ENCODE assay signal across 12 mouse cellular contexts in the genomic region with DNA sequence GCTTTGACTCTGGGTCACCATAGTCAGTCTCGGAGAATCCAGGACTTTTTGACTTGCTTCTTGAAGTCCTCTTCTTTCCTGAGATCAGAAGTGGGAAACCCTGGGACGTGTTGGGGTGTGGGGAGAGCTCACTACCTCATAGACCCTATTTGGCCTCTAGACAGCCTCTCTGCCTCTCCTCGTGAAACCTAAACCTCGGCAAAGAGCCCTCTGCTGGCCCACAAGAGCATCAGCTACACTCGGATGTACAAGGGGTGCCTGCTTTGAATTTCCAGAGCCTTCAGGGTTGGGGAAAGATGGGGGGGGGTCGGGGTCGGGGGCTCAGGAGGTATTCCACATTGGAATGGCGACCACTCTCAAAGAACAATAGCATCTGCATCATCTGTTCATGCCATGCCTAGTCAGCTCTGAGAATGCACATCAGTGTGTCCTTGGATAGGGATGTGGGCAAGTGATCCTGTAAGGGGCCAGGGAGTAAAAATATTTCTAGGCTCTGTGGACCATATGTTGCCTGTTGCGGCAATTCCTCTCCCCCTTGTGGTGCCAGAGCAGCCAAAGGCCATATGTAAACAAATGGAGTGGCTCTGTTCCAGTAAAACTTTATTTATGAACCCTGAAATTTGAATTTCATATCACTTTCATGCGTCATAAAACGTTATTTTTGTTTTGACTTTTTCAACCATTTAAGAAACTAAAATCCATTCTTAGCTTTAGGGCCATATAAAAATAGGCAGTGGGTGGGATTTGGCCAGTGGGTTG. TPM values are rescaled to one million over a fixed set of nuclear protein-coding genes. Genes with fewer than 3 reads are reported as not detected.
DNase-seq lines count a peak whose midpoint lies in the region; ATAC-seq and TF ChIP-seq lines count a peak whose summit lies in the region.
"Had no signal": no experiment of that assay in that cellular context is flagged by ENCODE, and none has a peak within 500 bp of the region (broad histone marks: within the 10 kb centered on the region; RNA-seq: fewer than 3 reads in every experiment).

No protein-coding gene starts in this region.

- no peaks in the 10 kb centered on the region for H3K79me2 ChIP-seq in MEL (ENCODE audit: control insufficient read depth, insufficient read depth, low read length, poor library complexity)

- no peak overlapping the region for H3K4me3 ChIP-seq in MEL (ENCODE audit: control insufficient read depth in 1 of 2, insufficient read depth in 1 of 2, low read depth in 2 of 2, low read length in 2 of 2)
- H3K4me3 ChIP-seq: hindbrain, embryonic 15.5 days; limb, embryonic 13.5 days; stomach, embryonic 15.5 days had no signal

- H3K27ac ChIP-seq in MEL (ENCODE audit: control insufficient read depth, low read depth, low read length), result no peak overlapping the region
- H3K27ac ChIP-seq: hindbrain, embryonic 15.5 days; limb, embryonic 13.5 days; stomach, embryonic 15.5 days had no signal

- TF ChIP-seq RAD21 in MEL (IDR thresholded peaks at IDR 0.05; ENCODE audit: low read depth, low read length), result no peak; the same call in none of the 2 replicates

- peak in 2 of 3 experiments; percentile 39 to 49; a peak in 4 of 6 replicates for TF ChIP-seq CTCF in MEL (IDR thresholded peaks at IDR 0.05 in 2 of 3, conservative IDR thresholded peaks at IDR 0.05 in 1 of 3; ENCODE audit: control insufficient read depth in 1 of 3, insufficient read depth in 1 of 3, low read depth in 2 of 3, low read length in 3 of 3, poor library complexity in 1 of 3, severe bottlenecking in 1 of 3)

- DNase-seq in CD4-positive, CD25-positive, alpha-beta regulatory T cell, adult 2 months (ENCODE audit: low read depth, low spot score), result peak; percentile 5
- peak; percentile 7 to 44 for DNase-seq in left cerebral cortex, postnatal 14 days (ENCODE audit: low spot score in 2 of 2)
- DNase-seq in left cerebral cortex, adult 11 months (ENCODE audit: low spot score), result no peak
- DNase-seq in MEL (ENCODE audit: low read depth, low spot score), result no peak
- DNase-seq in urinary bladder, postnatal 4 days (ENCODE audit: low spot score in 2 of 2), result no peak
- no peak for DNase-seq in cerebellum, postnatal 4 days (ENCODE audit: low spot score in 2 of 2)

- no peak for ATAC-seq in CD4-positive, CD25-positive, alpha-beta regulatory T cell, adult 4 months
- peak; percentile 49 for ATAC-seq in granulocyte monocyte progenitor cell, adult 5-6 weeks (replicated peaks; ENCODE audit: poor library complexity, severe bottlenecking)
- ATAC-seq: forebrain, embryonic 16.5 days had no signal

- TF ChIP-seq POLR2A in MEL (IDR thresholded peaks at IDR 0.05; ENCODE audit: control insufficient read depth in 1 of 2, insufficient read depth in 1 of 2, low read depth in 1 of 2, low read length in 2 of 2, poor library complexity in 1 of 2), result no peak

- H3K27me3 ChIP-seq in MEL (ENCODE audit: control insufficient read depth in 1 of 2, insufficient read depth in 2 of 2, low read length in 2 of 2), result peaks cover 2 to 14% of the 10 kb centered on the region in 2 experiments; a peak in 2 of 4 replicates
- H3K27me3 ChIP-seq: stomach, embryonic 15.5 days had no signal

- H3K36me3 ChIP-seq in MEL (ENCODE audit: control insufficient read depth in 1 of 2, insufficient read depth in 2 of 2, low read length in 2 of 2), result no peaks in the 10 kb centered on the region
- H3K36me3 ChIP-seq: hindbrain, embryonic 15.5 days; limb, embryonic 13.5 days; stomach, embryonic 15.5 days had no signal

- H3K4me1 ChIP-seq in MEL (ENCODE audit: control insufficient read depth in 1 of 2, insufficient read depth in 2 of 2, low read length in 2 of 2), result no peaks in the 10 kb centered on the region
- H3K4me1 ChIP-seq: hindbrain, embryonic 15.5 days; limb, embryonic 13.5 days; stomach, embryonic 15.5 days had no signal

- TF ChIP-seq EP300 in MEL (IDR thresholded peaks at IDR 0.05; ENCODE audit: low read depth in 1 of 2, low read length in 2 of 2), result no peak

- intact Hi-C loops in left cerebral cortex, postnatal 14 days (cut with DNase I), result no loop called here

- no peaks in the 10 kb centered on the region for H3K9me3 ChIP-seq in MEL (replicated peaks; ENCODE audit: insufficient read depth, low read length)
- H3K9me3 ChIP-seq: hindbrain, embryonic 15.5 days; limb, embryonic 13.5 days; stomach, embryonic 15.5 days had no signal

- H3K9ac ChIP-seq in MEL (ENCODE audit: control insufficient read depth, low read depth, low read length, poor library complexity, severe bottlenecking), result no peak overlapping the region
- H3K9ac ChIP-seq: hindbrain, embryonic 15.5 days; limb, embryonic 13.5 days; stomach, embryonic 15.5 days had no signal

TF ChIP-seq in MEL, 35 proteins besides CTCF, POLR2A, EP300 and RAD21:
- TF ChIP-seq SMC3 (IDR thresholded peaks at IDR 0.05; ENCODE audit: low read depth, low read length), result peak; percentile 35
- TF ChIP-seq GABPA (IDR thresholded peaks at IDR 0.05; ENCODE audit: low read depth, low read length), result no peak

RNA-seq across cellular contexts. Expression of a gene that starts 4.6 kb away (rescaled TPM):
- polyA plus RNA-seq in CD4-positive, CD25-positive, alpha-beta regulatory T cell, adult 4 months (2017; shearing (Covaris generic)), result 10 to 100 TPM; 72.3 to 96.7 TPM
- total RNA-seq in left cerebral cortex, postnatal 14 days (2021), result 10 to 100 TPM; 68.8 to 70.7 TPM
- total RNA-seq in MEL (2012; rRNA removed), result 80.3 and 83.9 TPM in 2 replicates
- 100 to 1,000 TPM; 110 to 226 TPM for polyA plus RNA-seq in MEL (2012; ENCODE audit: insufficient read depth in 1 of 2, insufficient read length in 2 of 2, low read depth in 1 of 2, low replicate concordance in 2 of 2, missing spikeins in 1 of 2)
- total RNA-seq in granulocyte monocyte progenitor cell, adult 5-6 weeks (2014; fragmentation: Nextera tagmentation), result 67.9 and 84.5 TPM in 2 replicates
- total RNA-seq in granulocyte monocyte progenitor cell, adult 5-6 weeks (2017), result 161 and 163 TPM in 2 replicates

RNA-seq across cellular contexts. Expression of a gene that starts 34.7 kb away (rescaled TPM):
- polyA plus RNA-seq in CD4-positive, CD25-positive, alpha-beta regulatory T cell, adult 4 months (2017; shearing (Covaris generic)), result not detected
- 1 to 10 TPM; 4.4 to 4.8 TPM for total RNA-seq in left cerebral cortex, postnatal 14 days (2021)
- not detected in 2 replicates for total RNA-seq in MEL (2012; rRNA removed)
- not detected for polyA plus RNA-seq in MEL (2012; ENCODE audit: insufficient read depth in 1 of 2, insufficient read length in 2 of 2, low read depth in 1 of 2, low replicate concordance in 2 of 2, missing spikeins in 1 of 2)
- 4.0 TPM in 1 of 2 replicates, not detected in the other for total RNA-seq in granulocyte monocyte progenitor cell, adult 5-6 weeks (2014; fragmentation: Nextera tagmentation)
- 0.86 and 1.2 TPM in 2 replicates for total RNA-seq in granulocyte monocyte progenitor cell, adult 5-6 weeks (2017)

RNA-seq across cellular contexts. Expression of a gene that starts 44.5 kb away (rescaled TPM):
- polyA plus RNA-seq in CD4-positive, CD25-positive, alpha-beta regulatory T cell, adult 4 months (2017; shearing (Covaris generic)), result not detected
- total RNA-seq in left cerebral cortex, postnatal 14 days (2021), result under 1 TPM in 1 of 2 experiments, not detected in 1; 0.15 TPM
- total RNA-seq in MEL (2012; rRNA removed), result 0.16 TPM in 1 of 2 replicates, not detected in the other
- under 1 TPM in 1 of 2 experiments, not detected in 1; 0.08 TPM for polyA plus RNA-seq in MEL (2012; ENCODE audit: insufficient read depth in 1 of 2, insufficient read length in 2 of 2, low read depth in 1 of 2, low replicate concordance in 2 of 2, missing spikeins in 1 of 2)
- total RNA-seq in granulocyte monocyte progenitor cell, adult 5-6 weeks (2014; fragmentation: Nextera tagmentation), result not detected in 2 replicates
- total RNA-seq in granulocyte monocyte progenitor cell, adult 5-6 weeks (2017), result not detected in 2 replicates
- polyA plus RNA-seq: limb, embryonic 13.5 days had no signal

RNA-seq across cellular contexts. Expression of a gene that starts 45.5 kb away (rescaled TPM):
- 1 to 10 TPM; 5.1 to 8.8 TPM for polyA plus RNA-seq in CD4-positive, CD25-positive, alpha-beta regulatory T cell, adult 4 months (2017; shearing (Covaris generic))
- total RNA-seq in left cerebral cortex, postnatal 14 days (2021), result 10 to 100 TPM; 10.9 to 12.5 TPM
- 35.6 and 40.6 TPM in 2 replicates for total RNA-seq in MEL (2012; rRNA removed)
- 10 to 100 TPM; 33.4 to 62.2 TPM for polyA plus RNA-seq in MEL (2012; ENCODE audit: insufficient read depth in 1 of 2, insufficient read length in 2 of 2, low read depth in 1 of 2, low replicate concordance in 2 of 2, missing spikeins in 1 of 2)
- total RNA-seq in granulocyte monocyte progenitor cell, adult 5-6 weeks (2014; fragmentation: Nextera tagmentation), result 23.9 and 28.5 TPM in 2 replicates
- 28.5 and 30.5 TPM in 2 replicates for total RNA-seq in granulocyte monocyte progenitor cell, adult 5-6 weeks (2017)

Comparison
In these comparisons a context has a peak if more than half of its experiments do, and no peak if none do; other contexts are left out.
1. DNase-seq: peak in CD4-positive, CD25-positive, alpha-beta regulatory T cell, adult 2 months (single experiment) and left cerebral cortex, postnatal 14 days (2 of 2); none in left cerebral cortex, adult 11 months (single experiment), MEL (single experiment), urinary bladder, postnatal 4 days (0 of 2) and cerebellum, postnatal 4 days (0 of 2).